Mouse (Mus musculus) ZHBTc4 (cell line): ENCODE results near the gene Poc1a.
A peak's percentile ranks its signal among the peaks of the same experiment; 100 is the strongest.

ENCODE experiments used
- DNase-seq: peaks from one replicate; pipeline ENCODE4 v3.0.0-alpha.2; 2011; ENCODE audit warnings: low read depth, low spot score

The Poc1a gene

DNA sequence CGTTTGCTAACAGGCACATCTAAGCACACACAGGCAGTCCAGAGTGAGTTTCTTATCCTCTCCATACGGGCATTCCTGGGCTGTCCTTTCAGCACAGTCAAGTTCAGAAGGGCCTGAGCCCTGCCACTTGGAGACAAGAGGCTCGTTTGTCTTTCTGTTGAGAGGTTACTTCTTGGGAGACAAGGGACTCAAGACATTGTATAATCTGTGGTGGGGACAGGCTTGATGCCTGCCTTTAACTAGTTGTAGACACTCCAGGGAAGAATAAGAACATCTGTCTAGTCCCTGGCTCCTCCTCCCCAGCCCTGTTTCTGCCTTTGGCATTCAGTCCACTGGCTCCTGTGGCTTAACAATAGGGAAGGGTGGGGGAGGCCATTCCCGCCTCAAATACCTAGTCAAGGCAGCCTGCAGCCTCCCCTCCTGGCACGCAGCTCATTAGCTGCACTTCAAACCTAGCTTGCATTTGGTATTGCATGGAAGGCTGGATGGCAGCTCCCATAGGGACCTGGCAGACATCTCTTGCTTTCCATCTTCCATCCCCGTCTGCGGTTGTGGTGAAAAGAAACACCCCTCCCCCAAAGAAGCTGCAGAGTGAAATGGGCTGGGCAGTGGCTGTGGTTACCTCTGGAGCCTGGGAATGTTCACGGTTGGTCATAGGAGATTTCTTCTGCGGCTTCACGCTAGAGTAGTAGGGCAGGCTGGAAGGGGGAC, 57.8 kb downstream of the Poc1a start:
- DNase-seq: peak; percentile 90

DNA sequence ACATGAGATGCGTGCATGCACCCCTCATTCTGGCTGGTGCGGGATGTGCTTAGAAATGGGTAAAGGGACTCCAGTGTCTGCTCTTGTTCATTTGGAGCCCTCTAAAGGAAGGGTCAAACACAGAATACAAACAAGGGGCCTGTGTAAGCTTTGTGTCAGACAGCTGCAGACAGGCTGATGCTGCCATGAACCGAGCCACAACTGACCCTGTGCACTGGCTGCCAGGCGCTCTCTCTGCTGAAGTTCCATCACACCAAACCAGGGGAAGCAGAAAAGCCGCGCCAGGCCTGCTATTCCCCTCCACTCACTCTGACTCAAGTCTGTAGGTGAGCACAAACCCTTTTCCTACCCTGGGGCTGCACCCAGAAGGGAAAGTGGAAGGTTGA, 58.3 kb downstream of the Poc1a start:
- DNase-seq: no peak

DNA sequence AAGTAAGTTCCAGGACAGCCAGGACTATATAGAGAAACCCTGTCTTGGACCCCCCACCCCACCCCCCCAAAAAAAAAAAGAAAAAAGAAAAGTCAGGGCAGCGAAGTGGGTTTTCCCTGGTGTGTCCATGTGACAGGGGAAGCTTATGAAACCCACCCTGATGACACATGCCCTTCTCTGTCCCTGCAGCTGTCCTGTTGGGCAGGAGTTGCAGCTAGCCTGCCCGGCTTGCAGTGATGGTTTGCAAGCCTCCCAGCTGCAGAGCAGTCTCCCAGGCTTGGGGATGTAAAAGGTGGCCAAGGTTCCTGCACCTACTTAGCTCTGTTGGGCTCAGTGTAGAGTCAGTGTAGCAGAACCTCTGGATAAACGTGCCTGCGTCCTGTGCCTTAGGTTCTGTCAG, 58.9 kb downstream of the Poc1a start:
- no peak for DNase-seq

- no peak for DNase-seq
These were observed 59.8 kb downstream of the Poc1a start for GRCm38 (mm10) chr9:106340501-106341312.

- no peak for DNase-seq
These were observed 60.4 kb downstream of the Poc1a start for GRCm38 (mm10) chr9:106341313-106341686.

GRCm38 (mm10) chr9:106342573-106342972, 61.7 kb downstream of the Poc1a start:
- DNase-seq: no peak

DNA sequence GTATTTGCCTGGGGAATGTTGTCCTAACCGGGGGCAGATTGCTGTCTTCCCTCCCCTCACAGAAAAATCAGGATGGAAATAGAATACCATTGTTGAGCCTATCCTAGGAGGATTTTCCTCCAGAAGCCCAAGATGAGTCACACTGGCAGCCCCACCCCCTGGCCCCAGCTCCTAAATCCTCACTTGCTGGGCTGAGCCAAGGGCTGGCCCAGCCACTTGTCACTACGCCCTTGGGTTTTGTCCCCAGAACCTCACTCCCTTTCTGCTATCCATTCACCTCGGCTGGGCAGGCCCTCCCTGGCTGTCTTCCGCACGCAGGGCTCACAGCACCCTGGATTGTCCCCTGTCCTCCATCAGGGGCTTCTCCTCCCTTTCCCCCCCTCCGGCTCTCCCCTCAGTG, 64.3 kb downstream of the Poc1a start:
- peak; percentile 36 for DNase-seq

GRCm38 (mm10) chr9:106345630-106346029, 64.8 kb downstream of the Poc1a start:
- no peak for DNase-seq

DNA sequence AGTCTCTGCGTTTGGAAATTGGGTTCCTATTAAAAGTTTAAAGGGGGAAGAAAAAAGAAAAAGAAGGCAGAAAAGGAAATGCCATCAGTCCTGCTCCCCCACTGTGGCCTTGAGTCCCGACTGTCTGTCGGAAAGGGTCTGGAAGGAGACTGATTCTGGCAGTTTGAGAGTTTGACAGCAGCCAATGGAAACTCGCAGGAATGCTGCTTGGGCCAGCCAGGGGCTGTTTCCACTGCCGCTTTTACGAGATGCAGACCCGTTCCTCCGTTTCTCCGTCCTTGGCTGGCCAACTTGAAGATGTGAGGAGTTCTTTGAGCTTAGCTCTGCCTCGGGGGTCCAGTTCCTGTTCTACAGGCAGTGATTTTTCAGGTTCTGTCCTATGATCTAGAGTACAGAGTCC, 67.4 kb downstream of the Poc1a start:
- DNase-seq: no peak

GRCm38 (mm10) chr9:106349075-106349474, 68.2 kb downstream of the Poc1a start:
- DNase-seq: no peak

GRCm38 (mm10) chr9:106351178-106351577, 70.3 kb downstream of the Poc1a start:
- DNase-seq: peak; percentile 71

GRCm38 (mm10) chr9:106353779-106354178, 72.9 kb downstream of the Poc1a start:
- DNase-seq: no peak

- no peak for DNase-seq
These were observed 73.9 kb downstream of the Poc1a start for GRCm38 (mm10) chr9:106354810-106355209.

DNA sequence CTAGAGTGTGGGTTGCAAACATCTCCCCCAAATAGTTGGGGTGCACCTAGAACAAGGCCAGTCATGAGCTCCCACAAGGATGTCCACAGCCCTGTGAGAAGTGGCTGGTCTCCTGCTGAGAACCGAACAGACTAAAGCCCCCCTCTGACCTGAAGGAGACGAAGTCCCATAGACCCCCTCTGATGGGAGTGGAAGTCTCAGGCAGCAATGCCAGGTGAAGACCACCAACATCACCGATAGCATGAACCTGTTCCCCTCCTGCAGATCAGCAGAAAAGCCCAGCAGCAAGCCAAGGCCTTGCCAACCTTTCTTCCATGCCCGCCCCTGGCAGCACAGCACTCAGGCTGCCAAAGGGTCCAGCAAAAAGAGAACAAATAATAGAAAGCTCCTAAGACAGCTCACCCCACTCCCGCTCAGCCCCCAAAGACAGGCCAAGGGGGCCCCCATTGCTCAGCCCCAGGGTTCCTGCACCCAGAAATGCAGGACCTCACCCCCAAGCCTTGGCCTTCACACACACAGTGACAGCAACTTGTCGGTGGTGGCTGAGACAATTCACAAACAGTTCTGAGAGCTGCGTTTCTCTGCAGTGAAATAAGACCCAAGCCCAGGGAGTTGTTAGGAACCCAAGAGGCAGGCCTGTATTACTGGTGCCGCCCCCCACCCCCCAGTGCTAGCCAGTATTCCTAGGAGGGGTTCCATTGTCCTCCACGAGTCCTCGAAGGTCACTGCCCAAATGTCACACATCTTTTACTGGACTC, 74.5 kb downstream of the Poc1a start:
- no peak for DNase-seq

- DNase-seq: no peak
These were observed 75.1 kb downstream of the Poc1a start for GRCm38 (mm10) chr9:106355975-106356286.

GRCm38 (mm10) chr9:106356323-106356844, 75.5 kb downstream of the Poc1a start:
- no peak for DNase-seq

GRCm38 (mm10) chr9:106357167-106357566, 76.3 kb downstream of the Poc1a start:
- DNase-seq: no peak

DNA sequence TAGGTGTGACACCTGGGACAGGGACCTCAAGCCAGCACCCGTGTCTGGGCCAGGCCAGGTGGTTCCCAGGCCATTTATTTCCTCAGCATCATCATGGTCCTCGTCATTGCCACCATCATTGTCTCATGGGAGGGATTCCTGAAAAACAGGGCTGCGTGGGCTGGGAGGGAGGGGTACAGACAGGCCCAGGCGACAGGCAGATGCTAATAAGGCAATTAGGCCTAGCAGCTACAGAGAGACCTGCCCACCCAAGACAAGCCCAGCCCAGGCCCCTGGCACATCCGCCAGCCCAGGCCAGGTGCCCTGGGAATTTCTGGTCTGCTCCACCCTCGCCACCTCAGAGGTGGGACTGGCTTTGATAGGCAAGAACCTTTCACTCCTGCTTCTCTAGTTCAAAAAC, 78.4 kb downstream of the Poc1a start:
- no peak for DNase-seq

GRCm38 (mm10) chr9:106361140-106361539, 80.3 kb downstream of the Poc1a start:
- DNase-seq: no peak

- DNase-seq: no peak
These were observed 84.5 kb downstream of the Poc1a start for GRCm38 (mm10) chr9:106365333-106365732.

- no peak for DNase-seq
These were observed 85.3 kb downstream of the Poc1a start for GRCm38 (mm10) chr9:106366188-106366587.

DNA sequence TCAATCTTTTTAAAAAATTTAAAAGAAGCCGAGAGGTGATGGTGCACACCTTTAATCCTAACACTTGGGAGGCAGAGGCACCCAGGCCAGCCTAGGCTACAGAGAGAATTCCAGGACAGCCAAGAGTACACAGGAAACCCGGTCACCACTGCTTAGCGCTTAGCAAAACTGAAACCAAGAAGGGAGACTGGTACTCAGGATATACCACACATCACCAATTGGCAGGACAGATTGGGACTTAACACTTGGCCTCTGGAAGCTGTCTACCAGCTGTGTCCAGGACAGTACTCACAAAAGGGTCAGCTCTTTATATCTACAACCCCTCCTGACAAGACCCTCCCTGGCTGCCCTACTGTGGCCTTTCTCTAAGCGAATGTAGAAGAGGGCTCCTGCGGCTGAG, 86.1 kb downstream of the Poc1a start:
- DNase-seq: no peak
